In the genomic region with DNA sequence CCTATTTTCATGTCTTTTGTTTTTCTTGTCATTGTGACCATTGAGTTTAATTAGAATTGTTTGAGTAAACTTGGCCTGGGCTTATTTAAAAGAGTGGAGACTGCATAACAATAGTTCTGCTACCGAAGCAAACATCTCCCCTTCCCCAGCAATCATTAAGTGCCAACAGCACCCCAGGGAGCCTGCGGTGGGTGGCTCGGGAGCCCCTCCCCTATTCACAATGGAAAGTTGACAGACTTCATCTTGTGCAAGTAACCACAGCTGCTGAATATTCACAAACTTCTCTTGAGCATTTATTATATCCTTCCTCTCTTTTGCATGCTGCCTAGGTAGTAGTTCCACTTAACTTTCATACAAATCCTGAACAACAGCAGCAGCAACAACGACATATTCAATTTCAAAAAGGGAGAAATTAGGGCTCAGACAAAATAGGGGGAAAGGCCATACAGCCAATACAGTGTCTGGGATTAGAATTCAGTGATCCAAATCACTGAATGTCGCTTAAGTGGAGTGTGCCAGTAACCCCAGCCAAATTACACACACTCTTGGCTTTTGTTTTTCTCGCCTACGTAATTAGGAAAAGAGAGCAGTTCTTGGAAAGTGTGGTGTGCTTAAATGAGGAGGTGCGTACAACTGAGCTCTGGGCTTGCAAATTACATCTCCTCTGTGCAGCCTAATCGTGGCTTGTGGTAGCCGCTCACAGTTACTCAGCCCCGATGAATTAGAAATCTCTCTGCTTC, we compare ENCODE assay signal across 10 mouse cellular contexts. TPM values are rescaled to one million over a fixed set of nuclear protein-coding genes. Genes with fewer than 3 reads are reported as not detected.
DNase-seq lines count a peak whose midpoint lies in the region; ATAC-seq and TF ChIP-seq lines count a peak whose summit lies in the region.
"Had no signal": no experiment of that assay in that cellular context is flagged by ENCODE, and none has a peak within 500 bp of the region (broad histone marks: within the 10 kb centered on the region; RNA-seq: fewer than 3 reads in every experiment).

No protein-coding gene starts in this region.

- TF ChIP-seq POLR2A in lung, adult 2 months (IDR thresholded peaks at IDR 0.05; ENCODE audit: borderline replicate concordance, extremely low read depth, low read depth, low read length): no peak
- no peak for TF ChIP-seq POLR2A in myocyte (IDR thresholded peaks at IDR 0.05; ENCODE audit: insufficient read length, low read depth)

- TF ChIP-seq CTCF in lung, postnatal 0 days (IDR thresholded peaks at IDR 0.05): no peak
- TF ChIP-seq CTCF in lung, adult 2 months (IDR thresholded peaks at IDR 0.05; ENCODE audit: insufficient read depth, low read length): no peak

- H3K36me3 ChIP-seq in lung, postnatal 0 days (ENCODE audit: insufficient read depth, low read length): no peaks in the 10 kb centered on the region
- H3K36me3 ChIP-seq in myocyte (ENCODE audit: control insufficient read depth, insufficient read depth): no peaks in the 10 kb centered on the region
- no peaks in the 10 kb centered on the region for H3K36me3 ChIP-seq in liver, embryonic 12.5 days

- no peak overlapping the region for H3K4me3 ChIP-seq in lung, postnatal 0 days (ENCODE audit: low read depth, low read length)
- H3K4me3 ChIP-seq in lung, adult 2 months (replicated peaks; ENCODE audit: extremely low read depth, low read depth, low read length): no peak overlapping the region
- H3K4me3 ChIP-seq in myocyte: no peak overlapping the region
- no peak overlapping the region for H3K4me3 ChIP-seq in liver, embryonic 12.5 days

- ATAC-seq in lung, postnatal 0 days: no peak
- ATAC-seq in liver, embryonic 12.5 days: no peak

- H3K79me2 ChIP-seq in myocyte (ENCODE audit: control insufficient read depth, insufficient read depth): no peaks in the 10 kb centered on the region

- 23% methylated on average over 11 of the region's 11 CpGs for WGBS in lung, postnatal 0 days
- 29% methylated on average over 11 of the region's 11 CpGs for WGBS in lung, adult 2 months
- WGBS in liver, embryonic 12.5 days (ENCODE audit: insufficient replicate concordance): 42% methylated on average over 11 of the region's 11 CpGs

- H3K4me1 ChIP-seq in lung, postnatal 0 days (ENCODE audit: insufficient read depth, low read depth, low read length): no peaks in the 10 kb centered on the region
- H3K4me1 ChIP-seq in lung, adult 2 months (ENCODE audit: control insufficient read depth, insufficient read depth, low read length): 0 out of 2 replicates have a peak, but pooled peaks cover 2% of the 10 kb centered on the region
- no peaks in the 10 kb centered on the region for H3K4me1 ChIP-seq in liver, embryonic 12.5 days

- DNase-seq in cerebellum, postnatal 14 days: peak; percentile 12 to 36
- no peak for DNase-seq in cerebellum, adult 9-10 months
- DNase-seq in lung, postnatal 0 days (ENCODE audit: low spot score): peak; percentile 18
- DNase-seq in lung, adult 2 months: no peak
- peak; percentile 12 to 35 for DNase-seq in kidney, postnatal 36 days
- no peak for DNase-seq in B cell, adult 2 months

- H3K27me3 ChIP-seq in lung, postnatal 0 days (replicated peaks; ENCODE audit: insufficient read depth, low read length): no peaks in the 10 kb centered on the region
- no peaks in the 10 kb centered on the region for H3K27me3 ChIP-seq in myocyte (ENCODE audit: control insufficient read depth, insufficient read depth, insufficient read length)
- H3K27me3 ChIP-seq in liver, embryonic 12.5 days (replicated peaks): no peaks in the 10 kb centered on the region

- H3K4me2 ChIP-seq in lung, postnatal 0 days (replicated peaks; ENCODE audit: low read depth, low read length): no peak overlapping the region
- H3K4me2 ChIP-seq in myocyte (ENCODE audit: low read depth): peak overlapping the region; percentile 27
- no peak overlapping the region for H3K4me2 ChIP-seq in liver, embryonic 12.5 days

- no peaks in the 10 kb centered on the region for H3K9me3 ChIP-seq in lung, postnatal 0 days (ENCODE audit: low read length)
- no peaks in the 10 kb centered on the region for H3K9me3 ChIP-seq in liver, embryonic 12.5 days (replicated peaks)

- no peak overlapping the region for H3K9ac ChIP-seq in lung, postnatal 0 days (replicated peaks; ENCODE audit: low read depth)
- no peak overlapping the region for H3K9ac ChIP-seq in liver, embryonic 12.5 days

- H3K27ac ChIP-seq in lung, postnatal 0 days (ENCODE audit: low read length): no peak overlapping the region
- H3K27ac ChIP-seq in liver, embryonic 12.5 days: no peak overlapping the region

- no peak overlapping the region for H3ac ChIP-seq in myocyte (ENCODE audit: control insufficient read depth, insufficient read length)

- TF ChIP-seq EP300 in lung, postnatal 0 days (IDR thresholded peaks at IDR 0.05): no peak

TF ChIP-seq in myocyte, 11 proteins besides CTCF, POLR2A, EP300 and RAD21:
- TF ChIP-seq TCF3 (IDR thresholded peaks at IDR 0.05; ENCODE audit: insufficient read length, low read depth): no peak
- no peak for TF ChIP-seq REST (IDR thresholded peaks at IDR 0.05; ENCODE audit: insufficient read depth, insufficient read length)

RNA-seq across cellular contexts. Expression of a gene that starts 15.4 kb away (rescaled TPM):
- not detected in 2 replicates for polyA plus RNA-seq in lung, postnatal 0 days (2015; fragmentation: Nextera tagmentation; extraction: Ambion mirVana)
- not detected in 2 replicates for polyA plus RNA-seq in lung, adult 2 months (2012; rRNA removed)
- polyA plus RNA-seq in myocyte (2012; fragmentation: generic; extraction: Trizol): not detected
- not detected in 2 replicates for polyA plus RNA-seq in liver, embryonic 12.5 days (2016; fragmentation: Nextera tagmentation; extraction: Ambion mirVana)
- polyA plus RNA-seq: C2C12; stomach, embryonic 14.5 days had no signal

Comparison
In these comparisons a context has a peak if more than half of its experiments do, and no peak if none do; other contexts are left out.
1. DNase-seq: peak in cerebellum, postnatal 14 days (2 of 2), lung, postnatal 0 days (single experiment) and kidney, postnatal 36 days (2 of 2); none in cerebellum, adult 9-10 months (single experiment), lung, adult 2 months (single experiment) and B cell, adult 2 months (0 of 2).